Mouse (Mus musculus) cerebellum, adult 11 months (tissue): Measurements from ENCODE around the gene Zc2hc1c.

Source experiments
- DNase-seq: peaks from one replicate; pipeline ENCODE4 v3.0.0; 2022

Gene Zc2hc1c

DNA sequence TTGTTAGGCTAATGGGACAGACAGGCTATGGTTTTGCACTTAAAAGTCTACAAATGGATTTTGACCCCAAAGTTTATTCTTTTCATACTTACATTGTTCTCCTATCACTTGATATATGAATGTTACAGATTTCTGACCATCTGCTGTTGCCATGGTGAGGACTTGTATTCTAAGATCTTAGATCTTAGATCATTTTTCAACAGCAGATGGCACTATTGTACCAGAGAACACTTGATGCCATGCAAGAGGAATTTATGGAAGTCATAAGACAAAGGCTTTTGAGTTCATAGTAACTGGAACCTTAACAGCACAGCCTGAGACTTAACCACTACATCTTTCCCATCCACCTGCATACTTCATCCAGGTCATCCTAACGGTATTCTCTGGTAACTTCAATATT is 52.7 kb downstream of the Zc2hc1c start:
- DNase-seq, result peak; percentile 8

DNA sequence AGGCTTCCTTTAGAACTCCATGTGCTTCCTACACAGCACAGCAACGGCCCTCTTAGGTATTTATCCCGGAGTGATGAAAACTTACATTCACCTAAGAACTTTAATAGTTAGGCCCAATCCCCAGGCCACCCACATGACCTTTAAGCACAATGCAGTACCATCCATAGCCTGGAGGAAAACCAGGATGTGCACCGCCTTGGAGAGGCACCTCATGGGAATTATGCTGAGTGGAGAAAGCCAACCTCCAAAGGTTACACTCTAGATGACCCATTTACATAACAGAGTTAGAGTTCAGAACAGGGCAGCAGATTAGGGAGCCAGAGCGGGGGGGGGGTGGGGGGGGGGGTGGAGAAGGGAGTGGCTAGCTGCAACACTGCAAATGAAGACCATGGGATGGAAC is 53.9 kb downstream of the Zc2hc1c start:
- no peak for DNase-seq

DNA sequence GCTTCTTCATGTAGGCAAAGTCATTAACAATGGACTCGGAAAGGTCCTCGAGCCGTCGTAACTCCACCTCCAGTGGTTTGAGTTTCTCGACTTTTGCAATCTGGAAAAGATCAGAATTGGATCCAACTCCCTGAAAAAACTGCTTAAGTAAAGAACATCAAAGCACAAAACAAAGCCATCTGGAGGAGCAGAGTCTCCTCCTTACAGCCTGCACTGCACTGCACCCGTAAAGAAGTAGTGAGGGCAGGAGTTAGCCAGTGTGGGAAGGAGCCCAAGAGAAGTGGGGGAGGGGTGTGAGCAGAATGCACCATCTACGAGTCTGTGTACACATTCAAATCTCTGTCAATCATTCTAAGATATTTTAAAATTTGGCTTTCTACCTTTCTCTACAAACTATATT is 55.9 kb downstream of the Zc2hc1c start:
- no peak for DNase-seq

DNA sequence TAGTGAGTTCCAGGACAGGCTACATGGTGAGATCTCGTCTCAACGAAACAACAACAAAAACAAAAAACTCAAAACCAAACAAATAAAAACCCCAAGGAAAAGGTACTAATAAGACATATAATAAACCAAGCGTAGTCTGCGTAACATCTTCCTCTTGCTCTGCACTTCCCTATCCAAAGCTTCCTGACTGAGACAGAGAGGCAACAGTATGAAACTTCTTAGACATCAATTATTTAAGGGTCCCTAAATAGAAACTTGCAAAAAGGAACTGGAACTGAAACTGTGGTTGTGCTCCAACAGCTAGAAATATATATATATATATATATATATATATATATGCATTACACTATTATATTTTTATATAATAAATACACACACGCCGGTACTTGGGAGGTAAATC is 57.2 kb downstream of the Zc2hc1c start:
- no peak for DNase-seq

DNA sequence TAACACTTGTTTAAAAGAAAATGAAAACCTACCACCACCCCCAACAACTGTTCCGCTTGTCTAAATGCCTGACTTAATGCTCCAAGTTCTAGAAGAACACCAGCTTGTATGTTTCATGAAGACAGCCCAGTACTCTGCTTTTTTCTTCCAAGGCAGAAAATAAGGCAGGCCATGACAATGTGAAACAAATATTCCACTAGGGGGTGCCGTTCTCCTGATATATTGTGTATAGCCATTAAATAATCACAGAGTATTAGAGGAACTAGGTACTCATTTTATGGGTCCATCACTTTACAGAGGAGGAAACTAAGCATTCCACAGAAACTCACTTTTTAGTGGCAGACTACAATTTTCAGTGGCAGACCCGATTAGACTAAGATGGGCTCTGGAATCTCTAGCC is 58.0 kb downstream of the Zc2hc1c start:
- DNase-seq, result peak; percentile 33

DNA sequence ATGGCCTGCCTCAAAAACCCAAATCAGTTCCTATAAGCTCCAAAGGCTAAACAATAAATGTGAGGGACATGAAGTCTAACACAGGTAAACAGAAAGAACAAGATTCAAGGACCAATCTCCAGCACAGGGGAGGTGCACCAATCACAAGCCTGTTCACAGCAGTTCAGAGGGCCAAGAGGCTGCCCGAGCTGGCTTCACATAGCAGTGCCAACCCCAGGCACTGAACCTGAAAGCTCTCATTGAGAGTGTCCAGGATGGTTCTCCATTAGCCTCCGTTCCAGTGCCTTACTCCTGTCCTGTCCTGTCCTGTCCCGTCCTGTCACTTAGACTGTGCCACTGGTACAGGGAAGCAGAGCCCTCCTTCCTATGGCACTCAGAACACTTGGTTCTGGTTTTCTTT is 58.8 kb downstream of the Zc2hc1c start:
- DNase-seq, result no peak

DNA sequence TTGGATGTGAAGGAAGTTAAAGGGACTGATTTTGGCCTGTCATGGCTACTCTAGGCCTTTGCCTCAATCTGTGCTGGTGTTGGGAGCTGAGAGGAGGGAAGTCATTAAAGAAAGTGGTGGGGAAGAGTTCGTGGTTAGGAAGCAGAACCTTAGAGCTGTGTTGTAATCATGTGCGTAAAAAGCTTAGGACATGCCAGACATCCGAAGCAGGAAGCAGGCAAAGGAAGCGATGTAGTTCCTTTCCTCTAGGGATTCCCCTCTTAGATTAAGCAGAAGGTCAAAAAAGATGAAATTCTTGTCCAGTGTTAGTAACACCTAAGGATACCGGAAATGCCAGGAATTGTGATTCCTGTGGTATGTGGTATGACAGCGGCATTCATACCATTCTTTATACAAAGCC is 59.9 kb downstream of the Zc2hc1c start:
- DNase-seq, result no peak
